Mouse (Mus musculus) limb, embryonic 15.5 days (tissue): Measurements from ENCODE around the gene Sorcs3. TPM values are rescaled to one million over a fixed set of nuclear protein-coding genes. Genes with fewer than 3 reads are reported as not detected.

Experiments
- ATAC-seq: fragments of 200-750 bp; cut with Nextera tagmentation; 2 replicates; pipeline ENCODE4 v1.8.0; 2017; ENCODE audit warnings: low read depth, moderate TSS enrichment; ENCODE audit not compliant: insufficient number of reproducible peaks, low FRiP score, low TSS enrichment
- H3K27ac ChIP-seq: fragments of 300-500 bp; sonication (generic); 2 replicates; pipeline ENCODE4 v1.5.1; 2015; ENCODE audit warnings: moderate library complexity, mild to moderate bottlenecking, inconsistent platforms
- H3K27me3 ChIP-seq: fragments of 300-500 bp; sonication (generic); 2 replicates; pipeline ENCODE4 v1.6.1; 2015; ENCODE audit warnings: inconsistent platforms
- H3K36me3 ChIP-seq: fragments of 300-500 bp; sonication (generic); 2 replicates; pipeline ENCODE4 v1.6.1; 2015; ENCODE audit warnings: inconsistent platforms
- H3K4me1 ChIP-seq: fragments of 300-500 bp; sonication (generic); 2 replicates; pipeline ENCODE4 v1.6.1; 2015; ENCODE audit warnings: inconsistent platforms
- H3K4me2 ChIP-seq: fragments of 300-500 bp; sonication (generic); 2 replicates; pipeline ENCODE4 v1.6.1; 2015; ENCODE audit warnings: mild to moderate bottlenecking, inconsistent platforms
- H3K4me3 ChIP-seq: fragments of 300-500 bp; sonication (generic); 2 replicates; pipeline ENCODE4 v1.5.1; 2015; ENCODE audit warnings: mild to moderate bottlenecking, inconsistent platforms
- H3K9ac ChIP-seq: fragments of 300-500 bp; sonication (generic); 2 replicates; pipeline ENCODE4 v1.6.1; 2015; ENCODE audit warnings: inconsistent platforms
- H3K9me3 ChIP-seq: fragments of 300-500 bp; sonication (generic); 2 replicates; pipeline ENCODE4 v1.6.1; 2016; ENCODE audit warnings: inconsistent platforms
- WGBS: fragments of 180-500 bp; shearing (Covaris S2); methylation state at CpG from one replicate; pipeline ENCODE4 v1.1.7; 2015; 5-methylcytosine and 5-hydroxymethylcytosine counted together
- polyA plus RNA-seq: library from polyadenylated mRNA; unstranded; fragments of >200 nt; fragmentation: Nextera tagmentation; extraction: Ambion mirVana; gene quantifications from 2 replicates; pipeline ENCODE4 v1.2.1, GENCODE M21; 2015

Sorcs3 gene
- polyA plus RNA-seq, 1 experiment from 2014 or later: 1.9 TPM

GRCm38 (mm10) chr19:48418356-48418755 lies 212.5 kb downstream of the Sorcs3 start:
- Histone ChIP-seq H3K4me2 (no peak overlapping the region), H3K27me3 (no peaks in the 10 kb centered on the region), H3K4me3 (no peak overlapping the region), H3K27ac (no peak overlapping the region), H3K9ac (no peak overlapping the region), H3K4me1 (no peaks in the 10 kb centered on the region), H3K9me3 (no peaks in the 10 kb centered on the region), H3K36me3 (no peaks in the 10 kb centered on the region)
- WGBS: 84% methylated on average over 3 of the region's 3 CpGs
- ATAC-seq: no peak

GRCm38 (mm10) chr19:48429263-48429662 lies 223.4 kb downstream of the Sorcs3 start:
- Histone ChIP-seq H3K27me3 (no peaks in the 10 kb centered on the region), H3K4me3 (no peak overlapping the region), H3K36me3 (no peaks in the 10 kb centered on the region), H3K4me2 (no peak overlapping the region), H3K9ac (no peak overlapping the region), H3K27ac (no peak overlapping the region), H3K4me1 (peaks cover 5% of the 10 kb centered on the region; the same call in 1 of the 2 replicates), H3K9me3 (no peaks in the 10 kb centered on the region)
- ATAC-seq: no peak
- 85% methylated on average over 4 of the region's 4 CpGs for WGBS

DNA sequence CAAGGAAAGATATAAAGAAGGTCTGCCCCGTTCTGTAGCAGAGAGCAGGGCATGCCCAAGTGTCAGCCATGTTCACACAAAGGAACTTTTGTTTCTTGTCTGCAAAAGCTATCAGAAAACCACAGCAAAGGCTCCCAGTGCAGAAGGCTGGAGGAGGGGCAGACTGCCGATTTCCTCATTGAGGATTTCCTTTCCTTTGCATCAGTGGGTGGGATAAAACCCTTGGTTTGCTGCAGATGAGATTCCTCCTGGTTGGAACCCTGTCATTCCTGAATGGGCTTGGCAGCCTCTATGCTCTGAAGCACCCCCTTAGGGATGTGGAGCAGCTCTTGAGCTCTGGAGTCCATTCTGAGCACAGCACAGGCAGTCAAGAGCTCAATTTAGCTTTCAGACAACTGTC lies 223.9 kb downstream of the Sorcs3 start:
- Histone ChIP-seq H3K27ac (no peak overlapping the region), H3K4me3 (no peak overlapping the region), H3K4me1 (peaks cover 5% of the 10 kb centered on the region; the same call in 1 of the 2 replicates), H3K27me3 (no peaks in the 10 kb centered on the region), H3K36me3 (no peaks in the 10 kb centered on the region), H3K9me3 (no peaks in the 10 kb centered on the region), H3K4me2 (no peak overlapping the region), H3K9ac (no peak overlapping the region)
- WGBS: 25% methylated on average over 2 of the region's 2 CpGs
- ATAC-seq: no peak

GRCm38 (mm10) chr19:48430328-48430727 lies 224.5 kb downstream of the Sorcs3 start:
- Histone ChIP-seq H3K9ac (no peak overlapping the region), H3K27ac (no peak overlapping the region), H3K36me3 (no peaks in the 10 kb centered on the region), H3K4me2 (no peak overlapping the region), H3K4me3 (no peak overlapping the region), H3K9me3 (no peaks in the 10 kb centered on the region), H3K27me3 (no peaks in the 10 kb centered on the region), H3K4me1 (peaks cover 5% of the 10 kb centered on the region; the same call in 1 of the 2 replicates)
- no peak for ATAC-seq
- WGBS: 63% methylated on average over 5 of the region's 5 CpGs

GRCm38 (mm10) chr19:48438450-48438849 lies 232.6 kb downstream of the Sorcs3 start:
- 63% methylated on average over 1 of the region's 1 CpGs for WGBS
- Histone ChIP-seq H3K27me3 (no peaks in the 10 kb centered on the region), H3K4me2 (no peak overlapping the region), H3K36me3 (no peaks in the 10 kb centered on the region), H3K9ac (no peak overlapping the region), H3K27ac (no peak overlapping the region), H3K9me3 (no peaks in the 10 kb centered on the region), H3K4me3 (no peak overlapping the region), H3K4me1 (no peaks in the 10 kb centered on the region)
- no peak for ATAC-seq

DNA sequence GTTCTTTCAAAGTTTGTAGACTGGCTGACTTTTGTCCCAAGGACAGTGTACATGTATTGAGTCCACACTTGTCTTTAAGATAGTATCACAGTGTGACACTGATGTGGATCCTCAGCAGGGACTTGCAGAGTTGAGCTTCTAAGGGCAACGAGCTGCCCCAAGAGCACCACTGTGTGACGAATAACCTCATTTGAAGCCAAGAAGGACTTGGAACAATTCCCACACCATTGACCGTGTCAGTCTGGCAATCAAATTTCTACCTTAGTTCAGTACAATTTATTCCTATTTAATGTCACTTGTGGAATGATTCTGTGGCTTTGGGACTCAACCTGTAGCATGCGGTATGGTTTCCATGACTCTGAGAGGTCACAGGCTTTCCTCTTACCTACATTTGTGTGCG lies 255.3 kb downstream of the Sorcs3 start:
- H3K27ac ChIP-seq: no peak overlapping the region
- no peak for ATAC-seq
- WGBS: 83% methylated on average over 5 of the region's 5 CpGs

GRCm38 (mm10) chr19:48462426-48462825 lies 256.6 kb downstream of the Sorcs3 start:
- Histone ChIP-seq H3K27me3 (no peaks in the 10 kb centered on the region), H3K9ac (no peak overlapping the region), H3K4me3 (no peak overlapping the region), H3K36me3 (no peaks in the 10 kb centered on the region), H3K27ac (no peak overlapping the region), H3K4me1 (no peaks in the 10 kb centered on the region), H3K9me3 (no peaks in the 10 kb centered on the region), H3K4me2 (no peak overlapping the region)
- WGBS: 63% methylated on average over 3 of the region's 3 CpGs
- no peak for ATAC-seq

More for the DNA sequence above, 255.3 kb downstream of the Sorcs3 start:
- Histone ChIP-seq H3K4me3 (no peak overlapping the region), H3K9me3 (no peaks in the 10 kb centered on the region), H3K4me2 (no peak overlapping the region), H3K36me3 (no peaks in the 10 kb centered on the region), H3K4me1 (no peaks in the 10 kb centered on the region), H3K27me3 (no peaks in the 10 kb centered on the region), H3K9ac (no peak overlapping the region)

- 45% methylated on average over 3 of the region's 3 CpGs for WGBS
- H3K27me3 ChIP-seq: no peaks in the 10 kb centered on the region
- H3K9ac ChIP-seq: no peak overlapping the region
- H3K9me3 ChIP-seq: no peaks in the 10 kb centered on the region
- ATAC-seq: no peak
- no peak overlapping the region for H3K4me3 ChIP-seq
- H3K4me1 ChIP-seq: no peaks in the 10 kb centered on the region
- H3K36me3 ChIP-seq: no peaks in the 10 kb centered on the region
- no peak overlapping the region for H3K27ac ChIP-seq
- H3K4me2 ChIP-seq: no peak overlapping the region
Observed at GRCm38 (mm10) chr19:48463494-48463893, 257.7 kb downstream of the Sorcs3 start.

- H3K27ac ChIP-seq: no peak overlapping the region
- 54% methylated on average over 4 of the region's 4 CpGs for WGBS
- H3K36me3 ChIP-seq: no peaks in the 10 kb centered on the region
- H3K4me2 ChIP-seq: no peak overlapping the region
- no peak overlapping the region for H3K4me3 ChIP-seq
- ATAC-seq: no peak
- H3K9ac ChIP-seq: no peak overlapping the region
- no peaks in the 10 kb centered on the region for H3K4me1 ChIP-seq
- no peaks in the 10 kb centered on the region for H3K9me3 ChIP-seq
- no peaks in the 10 kb centered on the region for H3K27me3 ChIP-seq
Observed at GRCm38 (mm10) chr19:48467471-48467870, 261.6 kb downstream of the Sorcs3 start.

GRCm38 (mm10) chr19:48469791-48470410 lies 264.1 kb downstream of the Sorcs3 start:
- Histone ChIP-seq H3K9me3 (no peaks in the 10 kb centered on the region), H3K4me1 (no peaks in the 10 kb centered on the region), H3K4me2 (no peak overlapping the region), H3K36me3 (no peaks in the 10 kb centered on the region), H3K9ac (no peak overlapping the region), H3K27me3 (no peaks in the 10 kb centered on the region), H3K27ac (no peak overlapping the region), H3K4me3 (no peak overlapping the region)
- WGBS: 83% methylated on average over 4 of the region's 4 CpGs
- no peak for ATAC-seq

DNA sequence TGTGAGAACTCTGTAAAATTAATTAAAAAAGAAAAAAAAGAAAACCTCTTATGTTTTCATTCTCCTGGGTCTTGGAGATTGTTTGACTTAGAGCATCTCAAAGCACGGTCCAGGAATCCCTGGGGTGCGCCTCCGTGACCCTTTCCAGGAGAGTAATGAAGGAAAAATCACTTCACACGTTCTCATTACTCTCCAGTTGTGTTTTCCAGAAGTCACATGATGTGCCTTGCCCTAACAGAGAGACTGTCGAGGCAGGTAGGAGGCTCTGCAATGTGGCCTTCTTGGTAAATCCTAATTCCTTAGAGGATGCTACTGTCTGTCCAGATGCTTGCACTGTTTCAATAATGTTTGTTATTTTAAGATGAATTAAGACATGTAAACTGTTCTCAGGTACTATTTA lies 266.1 kb downstream of the Sorcs3 start:
- no peak for ATAC-seq

GRCm38 (mm10) chr19:48475784-48476410 lies 270.1 kb downstream of the Sorcs3 start:
- H3K9ac ChIP-seq: no peak overlapping the region
- no peaks in the 10 kb centered on the region for H3K4me1 ChIP-seq
- H3K27ac ChIP-seq: no peak overlapping the region
- H3K27me3 ChIP-seq: no peaks in the 10 kb centered on the region
- no peak overlapping the region for H3K4me2 ChIP-seq
- H3K9me3 ChIP-seq: no peaks in the 10 kb centered on the region
- no peak overlapping the region for H3K4me3 ChIP-seq
- no peak for ATAC-seq
- WGBS: 49% methylated on average over 6 of the region's 6 CpGs
- no peaks in the 10 kb centered on the region for H3K36me3 ChIP-seq

More for the DNA sequence above, 266.1 kb downstream of the Sorcs3 start:
- Histone ChIP-seq H3K27ac (no peak overlapping the region), H3K4me1 (no peaks in the 10 kb centered on the region), H3K9me3 (no peaks in the 10 kb centered on the region), H3K9ac (no peak overlapping the region), H3K27me3 (no peaks in the 10 kb centered on the region), H3K36me3 (no peaks in the 10 kb centered on the region), H3K4me3 (no peak overlapping the region), H3K4me2 (no peak overlapping the region)
- 47% methylated on average over 5 of the region's 5 CpGs for WGBS
